Mouse (Mus musculus) embryonic facial prominence, embryonic 12.5 days (tissue): ENCODE measurements around the gene Tcaim. TPM values are rescaled to one million over a fixed set of nuclear protein-coding genes. Genes with fewer than 3 reads are reported as not detected.

Experiments used
- polyA plus RNA-seq: library from polyadenylated mRNA; unstranded; fragments of >200 nt; fragmentation: Nextera tagmentation; extraction: Ambion mirVana; gene quantifications from 2 replicates; pipeline ENCODE4 v1.2.1, GENCODE M21; 2016

Gene Tcaim
- polyA plus RNA-seq, 1 experiment from 2014 or later, result 7.6 TPM

Other genes starting within 250 kb of the Tcaim start
- not detected in 2 replicates for gene Topaz1, start 58.2 kb upstream of the Tcaim start, polyA plus RNA-seq
- gene Gm35549, start 38.5 kb downstream of the Tcaim start, polyA plus RNA-seq, result 0.55 and 0.67 TPM in 2 replicates
- 100 and 109 TPM in 2 replicates for gene Zfp445, start 60.5 kb downstream of the Tcaim start, polyA plus RNA-seq
- gene Zkscan7, start 80.1 kb downstream of the Tcaim start, polyA plus RNA-seq, result 3.9 and 4.3 TPM in 2 replicates
- 29.0 and 30.8 TPM in 2 replicates for gene Zfp105, start 117.5 kb downstream of the Tcaim start, polyA plus RNA-seq
- gene 1110059G10Rik, start 145.5 kb downstream of the Tcaim start, polyA plus RNA-seq, result 29.7 and 31.7 TPM in 2 replicates
- 66.7 and 70.8 TPM in 2 replicates for gene Kif15, start 145.5 kb downstream of the Tcaim start, polyA plus RNA-seq
- gene Tmem42, start 215.8 kb downstream of the Tcaim start, polyA plus RNA-seq, result 16.8 and 19.5 TPM in 2 replicates
- gene Tgm4, start 229.2 kb downstream of the Tcaim start, polyA plus RNA-seq, result 0.28 and 0.65 TPM in 2 replicates